Mouse (Mus musculus): Measurements from ENCODE around the gene Higd1a. TPM values are rescaled to one million over a fixed set of nuclear protein-coding genes. Genes with fewer than 3 reads are reported as not detected.
A peak's percentile ranks its signal among the peaks of the same experiment; 100 is the strongest.

Gene Higd1a
- polyA plus RNA-seq, 1 experiment from 2014 or later, result 631 TPM

- H3K9me3 ChIP-seq (ENCODE audit: control insufficient read depth, low read length), result no peaks in the 10 kb centered on the region
- H3K27me3 ChIP-seq (ENCODE audit: control insufficient read depth, insufficient read depth, low read length), result no peaks in the 10 kb centered on the region
- ATAC-seq (ENCODE audit: low FRiP score, low TSS enrichment), result peak; percentile 90
Observed at GRCm38 (mm10) chr9:121872062-121872683, 14.0 kb upstream of the Higd1a start.

DNA sequence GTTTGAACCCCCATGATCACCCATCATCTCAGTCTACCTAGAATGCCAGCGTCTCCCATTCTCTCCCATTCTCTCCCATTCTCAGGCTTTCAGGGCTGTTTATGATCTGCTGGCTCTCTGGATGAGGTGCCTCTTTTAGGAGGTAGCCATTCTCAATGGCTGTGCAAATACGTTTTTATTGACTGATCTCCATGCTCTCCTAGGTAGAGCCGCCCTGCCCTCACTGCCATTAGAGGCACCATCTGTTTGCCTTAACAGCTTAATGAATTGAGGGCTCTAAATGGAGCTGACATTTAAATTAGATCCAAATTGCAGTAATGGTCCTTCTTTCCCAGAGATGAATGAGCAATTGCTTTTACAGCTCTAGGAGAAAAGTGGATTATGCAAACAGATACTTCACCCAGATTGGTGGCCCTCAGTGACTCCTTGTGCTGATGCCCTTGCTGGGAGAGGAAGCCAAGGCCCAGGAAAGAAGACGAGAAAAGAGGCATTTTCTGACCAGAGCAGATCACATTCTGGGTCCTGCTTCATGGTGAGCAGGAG is 11.9 kb upstream of the Higd1a start:
- Histone ChIP-seq H3K36me3 (ENCODE audit: control insufficient read depth, insufficient read depth, low read length) (no peaks in the 10 kb centered on the region), H3K27me3 (ENCODE audit: control insufficient read depth, insufficient read depth, low read length) (no peaks in the 10 kb centered on the region), H3K27ac (replicated peaks) (0 out of 2 replicates have a peak overlapping the region, but pooled peaks have one; percentile 45), H3K4me3 (ENCODE audit: low read depth, low read length) (no peak overlapping the region), H3K4me1 (replicated peaks; ENCODE audit: control insufficient read depth, insufficient read depth) (no peaks in the 10 kb centered on the region), H3K9ac (ENCODE audit: low read length) (no peak overlapping the region), H3K4me2 (replicated peaks; ENCODE audit: low read depth) (no peak overlapping the region), H3K9me3 (ENCODE audit: control insufficient read depth, low read length) (no peaks in the 10 kb centered on the region)
- DNase-seq (ENCODE audit: low spot score) (no peak), ATAC-seq (ENCODE audit: low FRiP score, low TSS enrichment) (no peak)
- TF ChIP-seq CTCF (IDR thresholded peaks at IDR 0.05; ENCODE audit: low read depth) (no peak), EP300 (optimal IDR thresholded peaks at IDR 0.05) (no peak)
- WGBS, result 53% methylated on average over 4 of the region's 4 CpGs

More at GRCm38 (mm10) chr9:121872062-121872683, 14.0 kb upstream of the Higd1a start:
- peak; percentile 63 for DNase-seq (ENCODE audit: low spot score)
- Histone ChIP-seq H3K4me3 (ENCODE audit: low read depth, low read length) (no peak overlapping the region), H3K4me1 (replicated peaks; ENCODE audit: control insufficient read depth, insufficient read depth) (no peaks in the 10 kb centered on the region), H3K27ac (replicated peaks) (no peak overlapping the region; the same call in 1 of the 2 replicates), H3K4me2 (replicated peaks; ENCODE audit: low read depth) (no peak overlapping the region), H3K9ac (ENCODE audit: low read length) (no peak overlapping the region), H3K36me3 (ENCODE audit: control insufficient read depth, insufficient read depth, low read length) (no peaks in the 10 kb centered on the region)
- 80% methylated on average over 2 of the region's 2 CpGs for WGBS
- TF ChIP-seq CTCF (IDR thresholded peaks at IDR 0.05; ENCODE audit: low read depth), result no peak
- TF ChIP-seq EP300 (optimal IDR thresholded peaks at IDR 0.05), result no peak

DNA sequence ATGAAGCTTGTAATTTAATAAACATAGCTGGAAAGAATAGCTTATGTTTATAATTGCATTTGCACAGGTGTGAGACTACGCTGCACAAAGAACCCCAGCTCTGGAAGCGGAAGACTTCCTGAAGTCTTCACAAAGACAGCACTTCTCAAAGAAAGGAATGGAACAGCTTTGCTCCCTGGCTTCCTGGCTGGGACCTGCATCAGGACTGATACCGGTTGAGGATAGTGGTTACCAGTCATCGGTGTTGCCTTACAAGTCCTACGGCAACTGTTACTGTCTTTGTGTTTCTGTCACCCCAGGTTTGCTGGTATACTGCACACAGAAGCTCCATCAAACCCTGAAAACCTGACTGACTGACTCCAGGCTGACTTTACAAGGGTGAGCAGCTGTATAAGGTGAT is 11.3 kb upstream of the Higd1a start:
- Histone ChIP-seq H3K4me1 (replicated peaks; ENCODE audit: control insufficient read depth, insufficient read depth) (no peaks in the 10 kb centered on the region), H3K27ac (replicated peaks) (no peak overlapping the region), H3K9me3 (ENCODE audit: control insufficient read depth, low read length) (no peaks in the 10 kb centered on the region), H3K27me3 (ENCODE audit: control insufficient read depth, insufficient read depth, low read length) (no peaks in the 10 kb centered on the region), H3K4me2 (replicated peaks; ENCODE audit: low read depth) (no peak overlapping the region), H3K9ac (ENCODE audit: low read length) (no peak overlapping the region), H3K36me3 (ENCODE audit: control insufficient read depth, insufficient read depth, low read length) (no peaks in the 10 kb centered on the region), H3K4me3 (ENCODE audit: low read depth, low read length) (no peak overlapping the region)
- no peak for TF ChIP-seq EP300 (optimal IDR thresholded peaks at IDR 0.05)
- ATAC-seq (ENCODE audit: low FRiP score, low TSS enrichment) (no peak), DNase-seq (ENCODE audit: low spot score) (no peak)
- WGBS, result 74% methylated on average over 5 of the region's 5 CpGs

- H3K4me1 ChIP-seq (replicated peaks; ENCODE audit: control insufficient read depth, insufficient read depth), result no peaks in the 10 kb centered on the region
- H3K27me3 ChIP-seq (ENCODE audit: control insufficient read depth, insufficient read depth, low read length), result no peaks in the 10 kb centered on the region
- no peak overlapping the region for H3K9ac ChIP-seq (ENCODE audit: low read length)
- no peaks in the 10 kb centered on the region for H3K9me3 ChIP-seq (ENCODE audit: control insufficient read depth, low read length)
- TF ChIP-seq CTCF (IDR thresholded peaks at IDR 0.05; ENCODE audit: low read depth) (no peak), EP300 (optimal IDR thresholded peaks at IDR 0.05) (peak; percentile 78)
- no peak overlapping the region for H3K4me3 ChIP-seq (ENCODE audit: low read depth, low read length)
- peak overlapping the region; percentile 46; the same call in 1 of the 2 replicates for H3K27ac ChIP-seq (replicated peaks)
- 42% methylated on average over 6 of the region's 6 CpGs for WGBS
- DNase-seq (ENCODE audit: low spot score), result no peak
- ATAC-seq (ENCODE audit: low FRiP score, low TSS enrichment), result no peak
- no peaks in the 10 kb centered on the region for H3K36me3 ChIP-seq (ENCODE audit: control insufficient read depth, insufficient read depth, low read length)
- no peak overlapping the region for H3K4me2 ChIP-seq (replicated peaks; ENCODE audit: low read depth)
Observed at GRCm38 (mm10) chr9:121868236-121868635, 10.1 kb upstream of the Higd1a start.

- peak; percentile 32; the same call in 1 of the 2 replicates for ATAC-seq (ENCODE audit: low FRiP score, low TSS enrichment)
- WGBS, result 39% methylated on average over 6 of the region's 6 CpGs
Observed at GRCm38 (mm10) chr9:121867632-121868031, 9.5 kb upstream of the Higd1a start.

DNA sequence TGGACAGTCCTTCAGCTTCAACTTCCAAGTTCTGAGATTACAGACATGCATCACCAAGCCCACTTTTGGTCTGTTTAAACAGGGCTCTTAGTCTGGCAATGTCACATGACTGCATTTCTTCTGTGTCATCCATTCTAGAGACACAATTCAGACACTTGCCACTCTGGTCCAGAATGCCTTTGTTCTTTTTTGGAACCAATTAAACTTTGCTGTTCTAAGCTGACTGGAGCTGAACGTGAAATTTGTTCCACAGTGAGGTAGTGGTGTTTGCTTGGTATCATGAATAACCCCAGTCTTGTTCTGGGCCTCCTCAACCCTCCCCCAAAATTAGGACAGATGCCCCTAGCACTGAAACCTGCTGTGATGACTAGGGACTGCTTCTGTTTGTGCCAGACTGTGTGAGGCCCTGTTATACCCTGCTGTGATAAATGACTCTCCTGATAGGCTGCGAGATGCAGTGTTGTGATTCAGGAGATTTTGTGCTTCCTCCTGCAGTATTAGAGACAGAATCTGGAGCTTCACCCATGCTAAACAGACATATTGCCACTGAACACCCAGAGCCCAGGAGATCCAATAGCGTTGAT is 7.4 kb upstream of the Higd1a start:
- H3K36me3 ChIP-seq (ENCODE audit: control insufficient read depth, insufficient read depth, low read length), result no peaks in the 10 kb centered on the region
- no peak for TF ChIP-seq CTCF (IDR thresholded peaks at IDR 0.05; ENCODE audit: low read depth)
- TF ChIP-seq EP300 (optimal IDR thresholded peaks at IDR 0.05), result no peak
- DNase-seq (ENCODE audit: low spot score), result no peak
- no peak overlapping the region for H3K4me2 ChIP-seq (replicated peaks; ENCODE audit: low read depth)
- H3K4me3 ChIP-seq (ENCODE audit: low read depth, low read length), result no peak overlapping the region
- H3K27me3 ChIP-seq (ENCODE audit: control insufficient read depth, insufficient read depth, low read length), result no peaks in the 10 kb centered on the region
- no peak overlapping the region for H3K9ac ChIP-seq (ENCODE audit: low read length)
- H3K9me3 ChIP-seq (ENCODE audit: control insufficient read depth, low read length), result no peaks in the 10 kb centered on the region
- no peaks in the 10 kb centered on the region for H3K4me1 ChIP-seq (replicated peaks; ENCODE audit: control insufficient read depth, insufficient read depth)
- ATAC-seq (ENCODE audit: low FRiP score, low TSS enrichment), result no peak
- 39% methylated on average over 3 of the region's 3 CpGs for WGBS
- peak overlapping the region; percentile 58 for H3K27ac ChIP-seq (replicated peaks)

More at GRCm38 (mm10) chr9:121867632-121868031, 9.5 kb upstream of the Higd1a start:
- no peak overlapping the region for H3K4me2 ChIP-seq (replicated peaks; ENCODE audit: low read depth)
- TF ChIP-seq EP300 (optimal IDR thresholded peaks at IDR 0.05), result no peak
- TF ChIP-seq CTCF (IDR thresholded peaks at IDR 0.05; ENCODE audit: low read depth), result no peak
- H3K36me3 ChIP-seq (ENCODE audit: control insufficient read depth, insufficient read depth, low read length), result no peaks in the 10 kb centered on the region
- no peaks in the 10 kb centered on the region for H3K9me3 ChIP-seq (ENCODE audit: control insufficient read depth, low read length)
- no peak overlapping the region for H3K4me3 ChIP-seq (ENCODE audit: low read depth, low read length)
- H3K27me3 ChIP-seq (ENCODE audit: control insufficient read depth, insufficient read depth, low read length), result no peaks in the 10 kb centered on the region
- peak overlapping the region; percentile 89 for H3K27ac ChIP-seq (replicated peaks)
- no peaks in the 10 kb centered on the region for H3K4me1 ChIP-seq (replicated peaks; ENCODE audit: control insufficient read depth, insufficient read depth)
- no peak for DNase-seq (ENCODE audit: low spot score)
- no peak overlapping the region for H3K9ac ChIP-seq (ENCODE audit: low read length)

All from stomach, postnatal 0 days (tissue).